Mouse (Mus musculus) heart, embryonic 10.5 days (tissue): ENCODE measurements around the gene Napsa. TPM values are rescaled to one million over a fixed set of nuclear protein-coding genes. Genes with fewer than 3 reads are reported as not detected.

Experiments
- DNase-seq: peaks from one replicate; pipeline ENCODE4 v3.0.0-alpha.2; 2017; ENCODE audit warnings: low spot score
- H3K27ac ChIP-seq: fragments of 300-500 bp; sonication (generic); 2 replicates; pipeline ENCODE4 v1.5.1; 2016; ENCODE audit warnings: mild to moderate bottlenecking
- H3K27me3 ChIP-seq: fragments of 300-500 bp; sonication (generic); 2 replicates; pipeline ENCODE4 v1.6.1; 2016; ENCODE audit warnings: mild to moderate bottlenecking; ENCODE audit not compliant: poor library complexity, insufficient read depth, severe bottlenecking
- H3K36me3 ChIP-seq: fragments of 300-500 bp; sonication (generic); 2 replicates; pipeline ENCODE4 v1.6.1; 2016; ENCODE audit warnings: mild to moderate bottlenecking, moderate library complexity
- H3K4me1 ChIP-seq: fragments of 300-500 bp; sonication (generic); 2 replicates; pipeline ENCODE4 v1.6.1; 2016; ENCODE audit warnings: mild to moderate bottlenecking
- H3K4me3 ChIP-seq: fragments of 300-500 bp; sonication (generic); 2 replicates; pipeline ENCODE4 v1.5.1; 2016; ENCODE audit warnings: mild to moderate bottlenecking, moderate library complexity
- H3K9me3 ChIP-seq: fragments of 300-500 bp; sonication (generic); 2 replicates; pipeline ENCODE4 v1.6.1; 2016; ENCODE audit warnings: mild to moderate bottlenecking, moderate library complexity
- WGBS: fragments of 180-500 bp; shearing (Covaris S2); methylation state at CpG from one replicate; pipeline ENCODE4 v1.1.7; 2016; 5-methylcytosine and 5-hydroxymethylcytosine counted together
- polyA plus RNA-seq: library from polyadenylated mRNA; unstranded; fragments of >200 nt; fragmentation: Nextera tagmentation; extraction: Ambion mirVana; gene quantifications from 2 replicates; pipeline ENCODE4 v1.2.1, GENCODE M21; 2016

The Napsa gene
- polyA plus RNA-seq, 1 experiment from 2014 or later = 0.64 TPM

DNA sequence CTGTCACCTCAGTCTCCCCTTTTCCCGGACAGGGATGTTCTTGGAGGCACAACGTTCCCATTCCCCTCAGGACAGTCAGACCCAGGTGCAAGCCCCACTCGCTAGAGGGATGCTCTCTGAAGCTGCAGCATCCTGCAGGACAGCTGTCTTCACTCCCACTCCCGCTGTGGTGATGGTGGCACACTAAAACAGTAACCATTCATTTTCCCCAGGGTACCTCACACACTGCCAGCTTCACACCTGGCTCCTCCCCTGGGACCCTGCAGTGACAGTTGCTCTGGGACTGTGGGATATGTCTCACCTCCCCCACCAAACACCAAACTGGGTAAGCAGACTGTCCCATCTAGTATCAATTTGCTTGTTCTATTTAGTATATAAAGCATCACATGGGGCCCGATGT, 24.5 kb upstream of the Napsa start:
- Histone ChIP-seq H3K9me3 (no peaks in the 10 kb centered on the region), H3K36me3 (peaks cover 54% of the 10 kb centered on the region), H3K4me1 (peaks cover 19% of the 10 kb centered on the region), H3K4me3 (peak overlapping the region; percentile 83), H3K27ac (peak overlapping the region; percentile 91), H3K27me3 (no peaks in the 10 kb centered on the region)
- DNase-seq = no peak
- 27% methylated on average over 5 of the region's 5 CpGs for WGBS

DNA sequence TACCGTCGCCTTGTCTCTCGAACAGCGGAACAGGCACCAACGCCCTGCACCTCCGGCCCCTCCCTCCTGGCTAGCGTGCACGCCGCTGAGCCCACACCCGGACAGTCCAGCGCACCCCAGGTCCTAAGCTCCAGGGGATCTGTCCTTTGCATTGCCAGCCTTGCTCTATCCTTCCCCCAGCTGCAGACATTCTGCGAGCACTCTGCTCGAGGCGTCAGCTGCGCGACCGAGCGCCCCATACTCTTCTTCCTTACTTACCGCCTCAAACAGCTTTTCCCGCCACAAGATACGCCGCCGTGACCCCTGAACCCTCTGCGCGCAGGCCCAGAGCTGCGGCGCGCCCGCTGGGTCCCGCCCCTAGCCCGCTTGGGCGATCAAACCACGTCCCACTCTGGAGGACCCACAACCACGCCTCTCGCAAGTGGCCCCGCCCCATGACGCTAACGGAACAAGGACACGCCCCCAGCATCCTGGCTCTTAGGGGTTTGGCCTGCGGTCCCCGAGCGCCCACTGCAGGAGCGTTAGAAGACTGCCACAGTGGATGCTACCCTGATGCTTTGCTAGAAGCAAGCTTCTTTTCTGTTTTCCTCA, 23.6 kb upstream of the Napsa start, which contains the start of gene Pold1:
Pold1 (minus strand) TSS at position 353 of the 591 bp plus-strand sequence.
- Histone ChIP-seq H3K27me3 (no peaks in the 10 kb centered on the region), H3K4me1 (peaks cover 26% of the 10 kb centered on the region), H3K4me3 (peak within 1 kb of the TSS; percentile 83), H3K27ac (peak within 1 kb of the TSS; percentile 91), H3K9me3 (no peaks in the 10 kb centered on the region), H3K36me3 (peaks cover 45% of the 10 kb centered on the region)
- DNase-seq = peak; percentile 100
- WGBS = under 1% methylated on average over 43 of the region's 43 CpGs

DNA sequence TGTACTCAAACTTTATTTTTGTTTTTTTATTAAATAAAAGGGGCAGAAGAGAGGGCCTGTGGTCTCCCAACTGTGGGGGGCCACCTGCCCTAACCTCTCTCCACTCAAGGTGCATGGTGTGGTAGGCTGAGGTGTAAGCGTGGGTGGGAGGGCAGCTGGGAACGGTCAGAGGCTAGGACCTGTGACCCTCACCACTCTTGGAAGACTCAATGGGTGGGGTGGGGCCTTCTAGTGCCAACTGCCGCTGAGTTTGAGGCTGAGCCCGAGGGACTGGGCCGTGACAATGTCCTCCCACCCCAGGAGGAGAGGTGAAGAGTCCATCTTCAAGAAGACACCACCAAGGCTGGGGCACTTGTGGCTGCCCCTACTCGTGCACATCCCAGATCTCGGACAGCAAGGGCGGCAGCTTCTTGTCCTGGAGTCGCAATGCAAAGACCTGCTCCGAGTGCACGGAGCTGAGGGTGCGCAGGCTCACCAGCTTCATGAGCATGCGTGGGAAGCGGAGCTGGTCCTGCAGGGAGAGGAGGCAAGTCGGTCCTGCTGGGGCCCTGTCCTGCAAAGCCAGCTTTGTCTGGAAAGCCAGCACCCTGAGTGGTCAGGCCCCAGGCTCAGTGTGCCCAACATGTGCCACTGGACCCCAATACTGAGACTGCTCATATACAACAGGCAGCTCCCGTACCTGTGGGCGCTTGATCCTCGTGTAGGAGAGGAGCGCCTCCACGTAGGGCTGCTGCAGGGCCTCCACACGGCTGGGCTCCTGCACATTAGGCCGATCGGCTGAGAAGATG, 22.4 kb upstream of the Napsa start:
- Histone ChIP-seq H3K27me3 (no peaks in the 10 kb centered on the region), H3K36me3 (peaks cover 45% of the 10 kb centered on the region), H3K9me3 (no peaks in the 10 kb centered on the region), H3K4me1 (peaks cover 26% of the 10 kb centered on the region), H3K4me3 (no peak overlapping the region), H3K27ac (no peak overlapping the region)
- DNase-seq = no peak
- WGBS = 91% methylated on average over 23 of the region's 23 CpGs

DNA sequence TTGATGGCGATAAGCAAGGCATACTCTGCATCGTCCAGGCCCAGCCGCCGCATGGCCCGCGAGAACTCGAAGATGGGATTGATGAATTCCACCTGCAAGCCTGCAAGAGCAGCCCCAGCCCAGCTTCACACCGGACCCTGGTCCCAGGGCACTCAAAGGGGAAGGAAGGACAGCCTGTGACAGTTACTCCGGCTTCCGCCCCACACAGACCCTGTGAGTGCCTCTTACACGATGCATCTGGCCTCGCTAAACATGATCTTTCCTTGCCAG, 21.8 kb upstream of the Napsa start:
- DNase-seq = no peak
- WGBS = 93% methylated on average over 12 of the region's 12 CpGs
- H3K36me3 ChIP-seq = peaks cover 44% of the 10 kb centered on the region
- peaks cover 26% of the 10 kb centered on the region for H3K4me1 ChIP-seq
- no peaks in the 10 kb centered on the region for H3K9me3 ChIP-seq
- no peak overlapping the region for H3K27ac ChIP-seq
- no peak overlapping the region for H3K4me3 ChIP-seq
- H3K27me3 ChIP-seq = 0 out of 2 replicates have a peak, but pooled peaks cover 2% of the 10 kb centered on the region

DNA sequence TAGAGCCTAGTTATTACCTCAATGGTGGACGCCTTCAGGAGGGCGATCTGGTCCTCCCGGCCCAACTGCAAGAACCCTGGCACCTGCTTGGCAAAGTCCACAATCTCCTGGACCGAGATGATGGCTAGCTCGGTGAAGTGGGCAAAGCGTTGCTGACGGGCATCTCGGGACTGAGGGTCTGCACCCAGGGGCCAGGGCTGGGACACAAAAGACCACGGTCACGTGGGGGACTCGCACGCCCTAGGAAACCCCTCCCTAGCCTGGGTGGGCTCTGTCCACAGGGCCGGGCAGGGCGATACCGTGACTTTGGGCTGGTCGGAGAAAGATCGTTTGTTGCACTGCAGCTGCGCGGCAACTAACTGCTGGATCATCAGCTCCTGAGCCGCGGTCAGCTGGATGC, 20.9 kb upstream of the Napsa start:
- Histone ChIP-seq H3K4me3 (no peak overlapping the region), H3K27me3 (0 out of 2 replicates have a peak, but pooled peaks cover 8% of the 10 kb centered on the region), H3K9me3 (no peaks in the 10 kb centered on the region), H3K27ac (no peak overlapping the region), H3K36me3 (peaks cover 36% of the 10 kb centered on the region), H3K4me1 (peaks cover 26% of the 10 kb centered on the region)
- WGBS = 93% methylated on average over 21 of the region's 21 CpGs
- DNase-seq = no peak

DNA sequence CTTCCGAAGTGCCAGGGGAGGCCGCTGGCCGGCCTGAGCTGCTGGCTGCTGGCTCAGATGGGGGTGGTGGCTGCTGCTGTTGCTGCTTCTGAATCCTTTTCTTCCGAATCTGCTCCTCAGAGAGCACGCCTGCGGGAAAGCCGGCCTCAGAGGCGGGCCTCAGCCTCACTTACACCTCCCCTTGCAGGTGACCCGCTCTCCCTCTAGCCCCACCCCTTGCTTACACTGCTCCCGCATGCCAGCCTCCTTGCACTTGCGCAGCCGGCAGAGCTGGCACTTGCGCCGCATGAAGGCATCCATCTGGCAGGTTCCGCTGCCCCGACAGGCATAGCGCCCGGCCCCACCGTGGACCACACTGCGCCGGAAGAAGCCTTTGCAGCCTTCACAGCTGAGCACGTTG, 20.4 kb upstream of the Napsa start:
- Histone ChIP-seq H3K36me3 (peaks cover 32% of the 10 kb centered on the region), H3K27me3 (0 out of 2 replicates have a peak, but pooled peaks cover 8% of the 10 kb centered on the region), H3K27ac (no peak overlapping the region), H3K4me1 (peaks cover 26% of the 10 kb centered on the region), H3K9me3 (no peaks in the 10 kb centered on the region), H3K4me3 (no peak overlapping the region)
- no peak for DNase-seq
- WGBS = 78% methylated on average over 22 of the region's 22 CpGs

DNA sequence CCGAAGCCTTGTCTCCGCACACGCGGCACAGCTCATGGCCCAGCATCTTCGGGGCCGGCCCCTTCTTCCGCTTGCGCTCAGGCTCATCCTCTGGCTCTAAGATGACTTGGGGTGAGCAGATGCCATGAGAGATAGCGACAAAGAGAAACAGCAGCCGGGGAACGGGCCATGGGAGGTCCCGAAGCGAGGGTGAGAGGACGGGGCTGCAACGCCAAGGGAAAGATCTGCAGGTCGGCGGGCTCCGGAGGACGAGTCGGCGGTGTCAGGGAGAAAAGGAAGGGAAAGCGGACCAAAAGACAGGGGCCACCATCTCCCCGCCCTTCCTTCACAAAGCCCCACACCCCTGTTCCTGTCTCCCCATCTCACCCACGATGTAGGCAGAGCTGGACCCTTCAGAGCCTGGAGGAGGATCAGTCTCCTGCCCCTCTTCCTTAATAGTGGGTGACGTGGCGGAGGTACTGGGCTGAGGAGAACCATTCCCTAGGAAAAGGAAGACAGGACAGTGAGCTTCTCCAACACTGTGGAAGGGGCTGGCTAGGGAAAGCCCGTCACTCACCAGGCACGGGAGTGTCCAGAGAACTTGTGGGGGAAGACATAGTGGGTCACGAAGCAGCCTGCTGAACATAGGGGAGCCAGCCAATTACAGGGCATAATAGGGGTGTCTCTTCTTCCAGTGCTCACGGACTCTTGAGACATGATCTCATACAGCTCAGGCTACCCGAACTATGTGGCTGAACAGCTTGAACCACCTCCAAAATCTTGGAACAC, 19.9 kb upstream of the Napsa start:
- 0 out of 2 replicates have a peak, but pooled peaks cover 8% of the 10 kb centered on the region for H3K27me3 ChIP-seq
- H3K36me3 ChIP-seq = peaks cover 31% of the 10 kb centered on the region
- H3K27ac ChIP-seq = no peak overlapping the region; the same call in 1 of the 2 replicates
- H3K4me1 ChIP-seq = peaks cover 21% of the 10 kb centered on the region
- WGBS = 85% methylated on average over 31 of the region's 31 CpGs
- peak overlapping the region; percentile 94 for H3K4me3 ChIP-seq
- DNase-seq = no peak
- no peaks in the 10 kb centered on the region for H3K9me3 ChIP-seq

DNA sequence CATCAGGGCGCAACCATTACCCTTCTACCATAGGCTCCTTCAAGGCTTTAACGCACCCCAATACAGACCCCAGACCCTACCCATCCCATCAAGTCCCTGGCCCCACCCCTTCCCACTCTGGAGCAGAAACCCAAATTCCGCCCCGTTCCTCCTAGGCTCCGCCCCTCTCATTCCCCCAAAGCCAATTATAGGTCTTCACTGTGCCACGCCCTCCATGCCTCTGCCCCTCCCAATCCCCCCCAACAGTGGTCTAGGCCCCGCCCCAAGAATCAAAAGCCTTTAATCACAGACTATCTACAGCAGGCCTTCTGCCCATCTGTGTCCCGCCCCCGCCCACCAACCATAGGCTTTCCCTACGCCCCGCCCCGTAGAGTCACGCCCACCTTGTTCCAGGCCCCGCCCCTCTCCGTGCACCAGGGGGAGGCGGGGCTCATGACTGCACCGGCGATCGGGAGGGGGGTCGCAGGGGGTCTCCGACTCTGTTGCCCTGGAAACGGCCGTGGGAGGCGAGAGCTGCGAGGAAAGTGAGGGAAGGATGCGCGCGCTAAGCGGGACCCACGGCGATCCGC, 18.9 kb upstream of the Napsa start:
- peak overlapping the region; percentile 94 for H3K27ac ChIP-seq
- WGBS = 2% methylated on average over 32 of the region's 32 CpGs
- peak overlapping the region; percentile 94 for H3K4me3 ChIP-seq
- peaks cover 31% of the 10 kb centered on the region for H3K36me3 ChIP-seq
- no peaks in the 10 kb centered on the region for H3K9me3 ChIP-seq
- peaks cover 12% of the 10 kb centered on the region for H3K4me1 ChIP-seq
- DNase-seq = peak; percentile 95
- H3K27me3 ChIP-seq = 0 out of 2 replicates have a peak, but pooled peaks cover 8% of the 10 kb centered on the region

DNA sequence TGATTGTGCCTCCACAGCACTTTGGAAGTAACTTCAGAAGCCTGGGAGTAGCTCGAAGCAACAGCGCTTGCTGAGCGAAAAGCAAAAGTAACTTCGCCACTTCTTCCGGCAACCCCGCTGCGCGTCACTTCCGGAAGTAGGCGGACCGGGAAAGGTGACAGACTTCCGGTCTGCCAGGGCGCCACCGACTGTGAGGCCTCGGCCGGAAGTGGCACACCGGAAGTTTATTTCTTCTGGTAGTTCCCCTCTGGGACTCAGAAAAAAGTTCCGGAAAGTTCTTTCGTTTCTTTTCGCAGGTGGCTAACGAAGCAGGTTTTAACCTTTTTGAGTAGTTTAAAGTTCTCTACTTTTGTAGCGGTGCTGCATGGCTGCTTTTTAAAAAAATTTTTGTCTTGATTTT, 18.4 kb upstream of the Napsa start, which contains the start of gene Nr1h2:
Nr1h2 (minus strand) TSS at position 126 of the 400 bp plus-strand sequence.
- Histone ChIP-seq H3K4me3 (peak within 1 kb of the TSS; percentile 94), H3K36me3 (peaks cover 31% of the 10 kb centered on the region), H3K27ac (peak within 1 kb of the TSS; percentile 94), H3K27me3 (0 out of 2 replicates have a peak, but pooled peaks cover 11% of the 10 kb centered on the region), H3K4me1 (peaks cover 12% of the 10 kb centered on the region), H3K9me3 (no peaks in the 10 kb centered on the region)
- DNase-seq = peak; percentile 97
- WGBS = under 1% methylated on average over 22 of the region's 22 CpGs

DNA sequence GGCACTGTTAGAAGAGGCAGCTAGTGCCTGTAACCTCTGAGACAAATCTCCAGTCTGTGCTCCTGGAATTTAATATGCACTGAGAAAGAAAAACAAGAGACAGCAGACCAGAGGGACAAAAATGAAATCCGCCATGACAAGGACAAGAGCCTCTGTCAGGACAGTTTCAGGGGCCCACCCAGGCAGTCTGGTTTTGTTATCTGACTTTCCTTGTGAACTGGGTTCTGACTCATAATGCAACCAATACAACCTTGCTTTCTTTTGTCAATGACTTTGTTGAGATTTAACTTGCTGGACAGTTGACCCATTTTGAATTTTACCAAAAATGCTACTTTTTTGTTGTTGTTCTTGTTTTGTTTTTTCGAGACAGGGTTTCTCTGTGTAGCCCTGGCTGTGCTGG, 14.6 kb upstream of the Napsa start:
- H3K4me3 ChIP-seq = no peak overlapping the region
- H3K36me3 ChIP-seq = no peaks in the 10 kb centered on the region
- H3K9me3 ChIP-seq = no peaks in the 10 kb centered on the region
- no peak overlapping the region for H3K27ac ChIP-seq
- DNase-seq = no peak
- peaks cover 8% of the 10 kb centered on the region for H3K4me1 ChIP-seq
- WGBS = 63% methylated on average over 2 of the region's 2 CpGs
- H3K27me3 ChIP-seq = 0 out of 2 replicates have a peak, but pooled peaks cover 11% of the 10 kb centered on the region

DNA sequence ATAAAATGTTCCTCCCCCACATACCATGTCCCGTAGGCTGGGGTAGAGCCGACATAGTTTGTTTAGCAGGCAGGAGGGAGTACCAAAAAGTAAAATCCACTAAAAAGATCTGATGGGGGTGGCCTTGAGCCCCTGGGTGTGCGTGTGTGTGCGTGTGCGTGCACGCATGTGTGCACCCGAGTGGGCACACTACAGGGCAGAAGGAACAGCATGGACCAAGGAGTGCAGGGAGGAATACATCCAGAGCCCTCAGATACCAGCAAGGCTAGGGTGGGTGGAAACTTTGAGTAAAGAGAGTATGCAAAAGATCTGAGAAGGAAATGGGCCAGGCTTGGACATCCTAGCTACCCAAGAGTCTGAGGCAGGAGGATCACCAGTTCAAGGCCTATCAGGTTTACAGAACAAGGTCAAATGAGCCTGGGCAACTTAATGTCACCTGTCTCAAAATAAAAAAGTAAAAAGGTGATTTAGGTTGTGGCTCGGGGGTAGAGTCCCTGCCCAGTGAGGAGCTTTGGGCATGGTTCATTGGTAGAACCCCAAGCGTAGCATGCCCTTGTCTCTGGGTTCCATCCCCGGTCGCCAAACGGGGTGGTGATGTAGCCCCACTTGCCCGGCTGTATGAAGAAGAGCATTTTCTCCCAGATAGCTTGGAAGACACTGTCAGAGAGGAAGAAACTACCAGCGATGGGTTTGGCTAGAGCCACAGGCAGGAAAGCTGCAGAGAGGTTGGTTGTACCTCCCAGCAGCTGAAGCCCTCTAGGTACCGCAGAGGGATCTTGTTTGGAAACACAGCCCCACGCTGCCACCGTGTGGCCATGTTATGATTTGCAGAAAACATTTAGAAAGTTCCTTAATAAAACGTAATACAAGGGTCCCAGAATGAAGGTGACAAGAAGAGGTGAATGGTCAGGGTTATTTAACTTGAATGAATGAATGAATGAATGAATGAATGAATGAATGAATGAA, 11.5 kb upstream of the Napsa start:
- Histone ChIP-seq H3K27me3 (0 out of 2 replicates have a peak, but pooled peaks cover 10% of the 10 kb centered on the region), H3K36me3 (no peaks in the 10 kb centered on the region), H3K9me3 (no peaks in the 10 kb centered on the region), H3K27ac (no peak overlapping the region), H3K4me1 (no peaks in the 10 kb centered on the region), H3K4me3 (no peak overlapping the region)
- 52% methylated on average over 18 of the region's 18 CpGs for WGBS
- no peak for DNase-seq

DNA sequence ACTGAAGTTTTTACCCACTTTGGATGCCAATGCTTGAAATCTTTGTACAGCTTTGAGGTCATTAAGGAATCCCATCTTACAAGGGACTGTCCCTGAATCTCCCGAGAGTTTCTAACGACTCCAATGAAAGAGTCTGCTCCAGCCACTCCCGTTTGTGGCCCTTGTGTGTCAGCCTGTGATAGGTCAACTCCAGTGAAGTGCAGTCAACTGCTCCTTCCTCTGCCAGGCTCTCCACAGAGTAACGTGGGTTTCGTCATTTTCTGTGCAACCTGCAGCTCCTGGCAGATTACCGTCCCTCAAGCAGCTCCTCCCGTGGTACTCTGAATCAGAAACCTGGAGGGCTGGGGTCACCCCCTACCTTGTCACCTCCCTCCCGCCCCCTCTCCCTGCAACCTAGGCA, 8.9 kb upstream of the Napsa start:
- peaks cover 12% of the 10 kb centered on the region; the same call in 1 of the 2 replicates for H3K27me3 ChIP-seq
- no peaks in the 10 kb centered on the region for H3K4me1 ChIP-seq
- H3K4me3 ChIP-seq = no peak overlapping the region
- H3K9me3 ChIP-seq = no peaks in the 10 kb centered on the region
- no peak for DNase-seq
- 41% methylated on average over 8 of the region's 8 CpGs for WGBS
- no peak overlapping the region for H3K27ac ChIP-seq
- no peaks in the 10 kb centered on the region for H3K36me3 ChIP-seq
